Comparison of ENCODE assay signal across 8 mouse cellular contexts in genomic region chr4:130801624-130802329, GRCm38 (mm10). TPM values are rescaled to one million over a fixed set of nuclear protein-coding genes. Genes with fewer than 3 reads are reported as not detected.
DNase-seq lines count a peak whose midpoint lies in the region; ATAC-seq lines count a peak whose summit lies in the region.

No protein-coding gene starts in this region.

- no peaks in the 10 kb centered on the region for H3K9me3 ChIP-seq in forebrain, embryonic 15.5 days
- H3K9me3 ChIP-seq in intestine, embryonic 16.5 days (ENCODE audit: control insufficient read depth, low read length) = no peaks in the 10 kb centered on the region

- ATAC-seq in cerebellum, adult (ENCODE audit: insufficient number of reproducible peaks, low FRiP score, low TSS enrichment) = no peak
- ATAC-seq in forebrain, embryonic 15.5 days (replicated peaks) = no peak
- ATAC-seq in intestine, embryonic 16.5 days = peak; percentile 37

- no peaks in the 10 kb centered on the region for H3K27me3 ChIP-seq in forebrain, embryonic 15.5 days
- no peaks in the 10 kb centered on the region for H3K27me3 ChIP-seq in intestine, embryonic 16.5 days (replicated peaks; ENCODE audit: control insufficient read depth, insufficient read depth, low read length)

- H3K9ac ChIP-seq in forebrain, embryonic 15.5 days (replicated peaks) = no peak overlapping the region
- peak overlapping the region; percentile 12; the same call in 1 of the 2 replicates for H3K9ac ChIP-seq in intestine, embryonic 16.5 days (ENCODE audit: low read depth, low read length)

- H3K36me3 ChIP-seq in forebrain, embryonic 15.5 days = no peaks in the 10 kb centered on the region
- H3K36me3 ChIP-seq in intestine, embryonic 16.5 days (ENCODE audit: control insufficient read depth, insufficient read depth, low read length) = no peaks in the 10 kb centered on the region

- H3K4me1 ChIP-seq in forebrain, embryonic 15.5 days = peaks cover 82% of the 10 kb centered on the region
- H3K4me1 ChIP-seq in intestine, embryonic 16.5 days (ENCODE audit: control insufficient read depth, insufficient read depth, low read length) = peaks cover 45% of the 10 kb centered on the region

- no peak overlapping the region for H3K4me3 ChIP-seq in forebrain, embryonic 15.5 days
- no peak overlapping the region for H3K4me3 ChIP-seq in intestine, embryonic 16.5 days (ENCODE audit: low read length)

- DNase-seq in cerebellum, postnatal 10 days = peak; percentile 29 to 44
- peak; percentile 79 for DNase-seq in A20 (ENCODE audit: low read depth, low spot score)
- DNase-seq in frontal cortex, postnatal 14 days (ENCODE audit: low spot score in 2 of 2) = no peak
- no peak for DNase-seq in adrenal gland, postnatal 36 days
- no peak for DNase-seq in gastrocnemius, postnatal 25 days

- H3K4me2 ChIP-seq in forebrain, embryonic 15.5 days (replicated peaks) = no peak overlapping the region
- H3K4me2 ChIP-seq in intestine, embryonic 16.5 days (ENCODE audit: low read depth, low read length) = 0 out of 2 replicates have a peak overlapping the region, but pooled peaks have one; percentile 29

- H3K27ac ChIP-seq in forebrain, embryonic 15.5 days (replicated peaks) = peak overlapping the region; percentile 50; the same call in 1 of the 2 replicates
- peak overlapping the region; percentile 57; the same call in 1 of the 2 replicates for H3K27ac ChIP-seq in intestine, embryonic 16.5 days (ENCODE audit: low read length)

- WGBS in forebrain, embryonic 15.5 days = 44% methylated on average over 10 of the region's 10 CpGs
- WGBS in intestine, embryonic 16.5 days = 55% methylated on average over 10 of the region's 10 CpGs

RNA-seq across cellular contexts. Expression of gene Sdc3, which starts 9.4 kb away (rescaled TPM):
- 84.9 and 85.7 TPM in 2 replicates for polyA plus RNA-seq in forebrain, embryonic 15.5 days (2015; fragmentation: Nextera tagmentation; extraction: Ambion mirVana)
- polyA plus RNA-seq in intestine, embryonic 16.5 days (2015; fragmentation: Nextera tagmentation; extraction: Ambion mirVana) = 12.3 and 17.2 TPM in 2 replicates
- total RNA-seq in adrenal gland, postnatal 36 days (2021) = 100 to 1,000 TPM; 294 to 435 TPM
- 10 to 100 TPM; 12.6 to 14.4 TPM for total RNA-seq in gastrocnemius, postnatal 25 days (2021)

Comparison
In these comparisons a context has a peak if more than half of its experiments do, and no peak if none do; other contexts are left out.
1. DNase-seq: peak in cerebellum, postnatal 10 days (2 of 2) and A20 (single experiment); none in frontal cortex, postnatal 14 days (0 of 2), adrenal gland, postnatal 36 days (0 of 2) and gastrocnemius, postnatal 25 days (single experiment).
2. RNA of gene Sdc3, which starts 9.4 kb away (total RNA-seq): 294 to 435 TPM in adrenal gland, postnatal 36 days; 12.6 to 14.4 TPM in gastrocnemius, postnatal 25 days; every median in the first group is over 10 times any median in the second.